ENCODE assay signal across 8 mouse cellular contexts in genomic region chr8:99414483-99414921, GRCm38 (mm10). TPM values are rescaled to one million over a fixed set of nuclear protein-coding genes. Genes with fewer than 3 reads are reported as not detected.
DNase-seq lines count a peak whose midpoint lies in the region; ATAC-seq and TF ChIP-seq lines count a peak whose summit lies in the region.

No protein-coding gene starts in this region.

- no peak for TF ChIP-seq CTCF in left cerebral cortex, adult 2 months (IDR thresholded peaks at IDR 0.05)

- H3K27ac ChIP-seq in left cerebral cortex, adult 2 months, result peak overlapping the region; percentile 71
- no peak overlapping the region for H3K27ac ChIP-seq in hindbrain, embryonic 12.5 days
- H3K27ac ChIP-seq in neural tube, embryonic 13.5 days (replicated peaks), result peak overlapping the region; percentile 82

- H3K4me2 ChIP-seq in hindbrain, embryonic 12.5 days (replicated peaks), result peak overlapping the region; percentile 95
- peak overlapping the region; percentile 95 for H3K4me2 ChIP-seq in neural tube, embryonic 13.5 days

- H3K27me3 ChIP-seq in hindbrain, embryonic 12.5 days, result peaks cover 26% of the 10 kb centered on the region
- peaks cover 16% of the 10 kb centered on the region; the same call in 1 of the 2 replicates for H3K27me3 ChIP-seq in neural tube, embryonic 13.5 days

- DNase-seq in left cerebral cortex, adult 2 months (ENCODE audit: extremely low spot score in 1 of 2, low spot score in 2 of 2), result no peak
- no peak for DNase-seq in left cerebral cortex, adult 9 months (ENCODE audit: low spot score in 2 of 2)
- DNase-seq in embryo, embryonic 11 days, result peak; percentile 29
- DNase-seq in gastrocnemius, postnatal 4 days (ENCODE audit: low spot score in 2 of 2), result no peak
- DNase-seq in thymus, postnatal 4 days, result no peak
- no peak for DNase-seq in natural killer cell, adult 2 months (ENCODE audit: low spot score in 2 of 2)

- H3K4me3 ChIP-seq in left cerebral cortex, adult 2 months, result peak overlapping the region; percentile 70
- H3K4me3 ChIP-seq in hindbrain, embryonic 12.5 days, result peak overlapping the region; percentile 49
- H3K4me3 ChIP-seq in neural tube, embryonic 13.5 days, result peak overlapping the region; percentile 60

- WGBS in hindbrain, embryonic 12.5 days, result 4% methylated on average over 9 of the region's 9 CpGs
- 2% methylated on average over 9 of the region's 9 CpGs for WGBS in neural tube, embryonic 13.5 days

- no peaks in the 10 kb centered on the region for H3K9me3 ChIP-seq in hindbrain, embryonic 12.5 days (replicated peaks)
- H3K9me3 ChIP-seq in neural tube, embryonic 13.5 days, result no peaks in the 10 kb centered on the region

- 0 out of 2 replicates have a peak overlapping the region, but pooled peaks have one; percentile 24 for H3K9ac ChIP-seq in hindbrain, embryonic 12.5 days
- H3K9ac ChIP-seq in neural tube, embryonic 13.5 days, result peak overlapping the region; percentile 76

- no peaks in the 10 kb centered on the region for H3K36me3 ChIP-seq in hindbrain, embryonic 12.5 days
- H3K36me3 ChIP-seq in neural tube, embryonic 13.5 days, result no peaks in the 10 kb centered on the region

- ATAC-seq in hindbrain, embryonic 12.5 days (ENCODE audit: low FRiP score), result peak; percentile 15
- ATAC-seq in neural tube, embryonic 13.5 days (ENCODE audit: low read depth), result no peak; the same call in 1 of the 2 replicates

- peaks cover 17% of the 10 kb centered on the region for H3K4me1 ChIP-seq in hindbrain, embryonic 12.5 days
- peaks cover 31% of the 10 kb centered on the region for H3K4me1 ChIP-seq in neural tube, embryonic 13.5 days (replicated peaks)

- intact Hi-C loops in left cerebral cortex, adult 2 months (cut with DNase I), result no loop called here

RNA-seq across cellular contexts. Expression of gene Cdh8, which starts 1.8 kb away (rescaled TPM):
- 10 to 100 TPM; 46.3 to 46.8 TPM for total RNA-seq in left cerebral cortex, adult 2 months (2021)
- polyA plus RNA-seq in hindbrain, embryonic 12.5 days (2016; fragmentation: Nextera tagmentation; extraction: Ambion mirVana), result 12.7 and 15.8 TPM in 2 replicates
- 30.9 and 37.5 TPM in 2 replicates for polyA plus RNA-seq in neural tube, embryonic 13.5 days (2015; fragmentation: Nextera tagmentation; extraction: Ambion mirVana)
- total RNA-seq in gastrocnemius, postnatal 4 days (2021), result under 1 TPM; 0.29 to 0.39 TPM

Comparison
In these comparisons a context has a peak if more than half of its experiments do, and no peak if none do; other contexts are left out.
1. RNA of gene Cdh8, which starts 1.8 kb away (total RNA-seq): 46.3 to 46.8 TPM in left cerebral cortex, adult 2 months; 0.29 to 0.39 TPM in gastrocnemius, postnatal 4 days; every median in the first group is over 10 times any median in the second.
2. Peak in every context shown above with its lines, with median percentiles within 50 percentile points of each other: H3K4me3 ChIP-seq.